Mouse (Mus musculus): ENCODE data around the gene Chchd2. TPM values are rescaled to one million over a fixed set of nuclear protein-coding genes. Genes with fewer than 3 reads are reported as not detected.

The Chchd2 gene
- polyA plus RNA-seq, 2 experiments, result 500 to 630 TPM

DNA sequence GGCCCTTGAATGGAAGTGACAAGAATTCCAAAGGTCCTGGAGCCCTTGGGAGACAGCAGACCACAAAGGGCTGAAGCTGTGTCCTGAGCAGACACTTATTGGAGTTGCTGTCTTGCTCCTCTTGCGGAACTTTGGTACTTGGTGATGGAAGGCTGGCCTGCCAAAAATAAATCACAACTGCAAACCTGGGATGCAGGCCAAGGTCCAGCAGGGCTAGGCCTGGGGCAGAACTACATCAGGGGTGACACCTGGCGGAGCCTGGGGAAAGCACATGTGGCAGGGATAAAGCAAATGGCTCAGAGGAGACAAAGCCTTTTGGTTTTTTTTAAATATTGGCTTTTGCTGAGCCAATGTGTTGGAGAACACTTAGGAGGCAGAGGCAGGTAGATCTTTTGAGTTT, 8.3 kb downstream of the Chchd2 start:
- peaks cover 29% of the 10 kb centered on the region for H3K36me3 ChIP-seq (replicated peaks; ENCODE audit: control insufficient read depth, insufficient read depth, low read depth)
- DNase-seq (ENCODE audit: low read depth in 3 of 3, low spot score in 3 of 3) (no peak), ATAC-seq (ENCODE audit: insufficient read depth) (no peak)
- no peak overlapping the region for H3K27ac ChIP-seq
- H3K27me3 ChIP-seq (ENCODE audit: control insufficient read depth, insufficient read depth, low read length), result no peaks in the 10 kb centered on the region
- no peak overlapping the region for H3K9ac ChIP-seq (replicated peaks)
- H3K4me2 ChIP-seq (ENCODE audit: low read depth), result no peak overlapping the region
- no peaks in the 10 kb centered on the region for H3K9me3 ChIP-seq (ENCODE audit: control insufficient read depth, low read length)
- H3K4me1 ChIP-seq (replicated peaks; ENCODE audit: control insufficient read depth in 2 of 2, insufficient read depth in 2 of 2, low read length in 1 of 2), result no peaks in the 10 kb centered on the region
- no peak overlapping the region for H3K4me3 ChIP-seq (ENCODE audit: insufficient read depth in 1 of 2, low read depth in 2 of 2, low read length in 2 of 2)
- WGBS (ENCODE audit: insufficient replicate concordance), result 66% methylated on average over 2 of the region's 2 CpGs
- no peak for TF ChIP-seq EP300 (IDR thresholded peaks at IDR 0.05; ENCODE audit: low read depth)
- peak; percentile 73 for TF ChIP-seq CTCF (IDR thresholded peaks at IDR 0.05; ENCODE audit: low read depth)

DNA sequence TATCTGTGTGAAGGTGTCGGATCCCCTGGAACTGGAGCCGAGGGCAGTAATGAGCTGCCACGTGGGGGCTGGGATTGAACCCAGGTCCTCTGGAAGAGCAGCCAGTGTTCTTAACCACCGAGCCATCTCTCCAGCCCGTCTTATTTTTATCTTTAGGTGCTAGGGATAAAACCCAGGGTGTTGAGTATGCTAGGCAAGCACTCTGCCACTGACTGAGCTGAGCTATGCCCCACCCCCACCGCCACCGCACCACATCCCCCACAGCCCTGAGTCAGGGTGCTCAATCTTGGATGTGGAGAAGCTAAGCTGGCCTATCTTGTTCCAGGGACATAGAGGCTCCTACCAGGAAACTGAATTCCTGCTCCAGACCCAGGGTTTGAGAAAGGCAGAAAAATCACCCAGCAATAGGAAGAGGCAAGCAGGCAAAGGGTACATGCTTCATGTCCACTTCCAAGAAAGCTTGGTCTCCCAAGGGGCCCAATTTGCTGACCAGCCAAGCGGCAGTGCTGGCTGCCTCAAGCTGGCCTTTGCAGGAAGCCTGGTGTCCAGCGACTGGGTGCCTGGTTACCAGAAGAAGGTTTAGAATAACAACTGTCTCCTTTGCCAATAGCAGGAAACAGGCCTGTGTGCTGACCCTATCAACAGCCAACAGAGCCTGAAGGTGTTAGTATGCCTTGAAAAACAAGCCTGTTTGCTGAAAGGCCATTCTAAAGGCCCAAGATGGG, 9.4 kb downstream of the Chchd2 start:
- Histone ChIP-seq H3K27me3 (ENCODE audit: control insufficient read depth, insufficient read depth, low read length) (no peaks in the 10 kb centered on the region), H3K27ac (no peak overlapping the region), H3K4me1 (replicated peaks; ENCODE audit: control insufficient read depth in 2 of 2, insufficient read depth in 2 of 2, low read length in 1 of 2) (no peaks in the 10 kb centered on the region), H3K36me3 (replicated peaks; ENCODE audit: control insufficient read depth, insufficient read depth, low read depth) (peaks cover 23% of the 10 kb centered on the region), H3K4me3 (ENCODE audit: insufficient read depth in 1 of 2, low read depth in 2 of 2, low read length in 2 of 2) (no peak overlapping the region), H3K4me2 (ENCODE audit: low read depth) (no peak overlapping the region), H3K9ac (replicated peaks) (no peak overlapping the region), H3K9me3 (ENCODE audit: control insufficient read depth, low read length) (no peaks in the 10 kb centered on the region)
- ATAC-seq (ENCODE audit: insufficient read depth) (no peak), DNase-seq (ENCODE audit: low read depth in 3 of 3, low spot score in 3 of 3) (no peak)
- no peak for TF ChIP-seq CTCF (IDR thresholded peaks at IDR 0.05; ENCODE audit: low read depth)
- TF ChIP-seq EP300 (IDR thresholded peaks at IDR 0.05; ENCODE audit: low read depth), result no peak
- WGBS (ENCODE audit: insufficient replicate concordance), result 59% methylated on average over 9 of the region's 9 CpGs

DNA sequence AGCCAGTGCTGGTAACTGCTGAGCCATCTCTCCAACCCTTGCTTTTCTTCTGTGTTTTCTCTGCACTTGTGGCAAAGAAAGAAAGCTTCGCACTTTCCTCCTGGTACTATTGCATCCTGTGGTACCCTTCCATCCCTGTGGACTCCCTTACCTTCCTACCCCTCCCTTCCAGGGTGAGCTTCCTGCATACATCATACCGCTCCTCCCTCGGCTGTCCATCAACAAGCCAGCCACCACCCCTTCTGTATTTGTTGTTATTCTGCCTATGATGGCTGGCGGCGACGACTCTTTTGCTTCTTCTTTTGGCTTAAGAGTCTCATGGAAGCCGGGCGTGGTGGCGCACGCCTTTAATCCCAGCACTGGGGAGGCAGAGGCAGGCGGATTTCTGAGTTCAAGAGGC, 12.2 kb downstream of the Chchd2 start:
- no peak for ATAC-seq (ENCODE audit: insufficient read depth)
- Histone ChIP-seq H3K4me2 (ENCODE audit: low read depth) (no peak overlapping the region), H3K9me3 (ENCODE audit: control insufficient read depth, low read length) (no peaks in the 10 kb centered on the region), H3K36me3 (replicated peaks; ENCODE audit: control insufficient read depth, insufficient read depth, low read depth) (no peaks in the 10 kb centered on the region; the same call in 1 of the 2 replicates), H3K4me3 (ENCODE audit: insufficient read depth in 1 of 2, low read depth in 2 of 2, low read length in 2 of 2) (no peak overlapping the region), H3K27ac (no peak overlapping the region), H3K27me3 (ENCODE audit: control insufficient read depth, insufficient read depth, low read length) (no peaks in the 10 kb centered on the region), H3K9ac (replicated peaks) (no peak overlapping the region), H3K4me1 (replicated peaks; ENCODE audit: control insufficient read depth in 2 of 2, insufficient read depth in 2 of 2, low read length in 1 of 2) (no peaks in the 10 kb centered on the region)
- 64% methylated on average over 11 of the region's 11 CpGs for WGBS (ENCODE audit: insufficient replicate concordance)
- no peak for DNase-seq (ENCODE audit: low read depth in 3 of 3, low spot score in 3 of 3)
- no peak for TF ChIP-seq CTCF (IDR thresholded peaks at IDR 0.05; ENCODE audit: low read depth)
- no peak for TF ChIP-seq EP300 (IDR thresholded peaks at IDR 0.05; ENCODE audit: low read depth)

DNA sequence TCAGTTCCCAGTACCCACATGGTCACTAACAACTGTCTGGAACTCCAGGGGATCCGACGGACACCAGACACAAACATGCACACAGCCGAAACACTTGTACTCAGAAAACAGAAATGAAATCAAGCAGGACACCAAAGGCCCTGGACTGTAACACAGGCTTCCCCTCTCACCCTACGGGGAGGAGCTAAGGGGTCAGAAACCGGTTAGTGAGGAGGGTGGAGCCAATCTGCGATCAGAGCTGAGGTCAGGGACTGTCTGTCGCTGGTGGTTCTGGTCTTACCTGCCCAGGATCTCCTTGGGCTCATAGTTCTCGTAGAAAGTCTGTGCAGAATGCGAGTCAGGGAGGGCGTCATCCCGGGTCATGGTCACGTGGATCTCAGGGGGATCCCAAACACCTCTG, 13.3 kb downstream of the Chchd2 start:
- 73% methylated on average over 12 of the region's 12 CpGs for WGBS (ENCODE audit: insufficient replicate concordance)

DNA sequence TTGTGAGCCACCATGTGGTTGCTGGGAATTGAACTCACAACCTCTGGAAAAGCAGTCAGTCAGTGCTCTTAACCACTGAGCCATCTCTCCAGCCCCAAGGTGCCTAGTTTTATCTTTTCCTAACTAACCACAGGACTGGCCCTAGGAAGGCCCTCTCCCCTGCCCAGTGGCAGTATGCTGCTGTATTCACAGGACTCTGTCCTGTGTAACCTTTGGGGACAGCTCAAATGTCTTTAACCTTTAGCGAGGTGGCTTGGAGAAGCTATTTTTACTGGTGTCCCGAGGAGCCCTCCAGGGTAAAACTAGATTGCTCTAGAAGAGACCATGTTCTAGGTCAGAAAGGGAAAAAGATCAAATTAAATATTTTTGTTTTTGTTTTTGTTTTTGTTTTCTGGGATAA, 16.0 kb downstream of the Chchd2 start:
- Histone ChIP-seq H3K4me3 (ENCODE audit: insufficient read depth in 1 of 2, low read depth in 2 of 2, low read length in 2 of 2) (no peak overlapping the region), H3K4me1 (replicated peaks; ENCODE audit: control insufficient read depth in 2 of 2, insufficient read depth in 2 of 2, low read length in 1 of 2) (no peaks in the 10 kb centered on the region), H3K27me3 (ENCODE audit: control insufficient read depth, insufficient read depth, low read length) (no peaks in the 10 kb centered on the region), H3K9ac (replicated peaks) (no peak overlapping the region), H3K27ac (no peak overlapping the region), H3K36me3 (replicated peaks; ENCODE audit: control insufficient read depth, insufficient read depth, low read depth) (no peaks in the 10 kb centered on the region), H3K4me2 (ENCODE audit: low read depth) (no peak overlapping the region), H3K9me3 (ENCODE audit: control insufficient read depth, low read length) (no peaks in the 10 kb centered on the region)
- DNase-seq (ENCODE audit: low read depth in 3 of 3, low spot score in 3 of 3) (no peak), ATAC-seq (ENCODE audit: insufficient read depth) (no peak)
- TF ChIP-seq EP300 (IDR thresholded peaks at IDR 0.05; ENCODE audit: low read depth) (no peak), CTCF (IDR thresholded peaks at IDR 0.05; ENCODE audit: low read depth) (no peak)
- WGBS (ENCODE audit: insufficient replicate concordance), result 66% methylated on average over 2 of the region's 2 CpGs

More for the DNA sequence above, 13.3 kb downstream of the Chchd2 start:
- H3K4me1 ChIP-seq (replicated peaks; ENCODE audit: control insufficient read depth in 2 of 2, insufficient read depth in 2 of 2, low read length in 1 of 2), result no peaks in the 10 kb centered on the region
- H3K4me2 ChIP-seq (ENCODE audit: low read depth), result no peak overlapping the region
- no peaks in the 10 kb centered on the region for H3K36me3 ChIP-seq (replicated peaks; ENCODE audit: control insufficient read depth, insufficient read depth, low read depth)
- DNase-seq (ENCODE audit: low read depth in 3 of 3, low spot score in 3 of 3) (no peak), ATAC-seq (ENCODE audit: insufficient read depth) (no peak)
- no peak overlapping the region for H3K4me3 ChIP-seq (ENCODE audit: insufficient read depth in 1 of 2, low read depth in 2 of 2, low read length in 2 of 2)
- no peak overlapping the region for H3K9ac ChIP-seq (replicated peaks)
- H3K27ac ChIP-seq, result no peak overlapping the region
- no peaks in the 10 kb centered on the region for H3K9me3 ChIP-seq (ENCODE audit: control insufficient read depth, low read length)
- H3K27me3 ChIP-seq (ENCODE audit: control insufficient read depth, insufficient read depth, low read length), result no peaks in the 10 kb centered on the region
- TF ChIP-seq CTCF (IDR thresholded peaks at IDR 0.05; ENCODE audit: low read depth), result no peak
- TF ChIP-seq EP300 (IDR thresholded peaks at IDR 0.05; ENCODE audit: low read depth), result no peak
